Mouse (Mus musculus): ENCODE measurements at regions not wholly inside any gene's neighbourhood (a gene's known extent, or its start where the extent isn't known, plus 50 kb on each side); places are given as distances from the start of the nearest gene placed in this dataset.

DNA sequence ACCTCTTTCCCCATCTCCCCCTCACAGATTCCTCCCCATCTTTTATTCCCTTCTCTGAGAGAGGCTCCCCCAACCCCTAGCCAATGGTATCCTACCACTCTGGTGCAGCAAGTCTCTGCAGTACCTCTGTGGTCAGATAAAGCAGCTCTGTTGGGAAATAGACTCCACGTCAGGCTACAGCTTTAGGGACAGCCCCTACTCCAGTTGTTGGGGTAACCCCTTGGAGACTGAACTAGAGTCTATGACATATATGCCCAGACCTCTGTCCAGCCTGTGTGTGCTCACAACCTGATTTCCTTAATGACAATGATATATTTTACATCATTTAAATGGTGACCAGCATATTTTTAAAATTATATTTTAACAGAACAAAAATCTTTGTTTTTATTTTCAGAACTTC lies 1051.3 kb upstream of the Zeb2 start:
- DNase-seq (ENCODE audit: low spot score), result no peak

DNA sequence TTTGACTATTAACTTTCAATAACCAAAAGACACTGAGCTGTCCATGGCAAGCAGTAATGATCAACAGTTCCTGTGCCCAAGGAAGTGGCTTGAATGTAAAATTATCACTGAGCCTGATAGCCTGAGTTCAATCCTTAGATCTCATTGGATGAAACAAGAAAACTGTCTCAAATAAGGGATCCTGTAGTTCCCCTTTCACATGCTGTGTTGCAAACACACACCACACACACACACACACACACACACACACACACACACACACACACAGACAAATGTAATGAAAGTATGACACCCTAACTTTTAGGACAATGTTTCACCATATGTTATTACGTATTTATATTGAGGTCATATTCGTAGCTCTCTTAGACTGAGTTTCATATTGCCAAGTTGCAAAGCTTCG lies 1032.7 kb upstream of the Zeb2 start:
- no peak for DNase-seq (ENCODE audit: low spot score)

DNA sequence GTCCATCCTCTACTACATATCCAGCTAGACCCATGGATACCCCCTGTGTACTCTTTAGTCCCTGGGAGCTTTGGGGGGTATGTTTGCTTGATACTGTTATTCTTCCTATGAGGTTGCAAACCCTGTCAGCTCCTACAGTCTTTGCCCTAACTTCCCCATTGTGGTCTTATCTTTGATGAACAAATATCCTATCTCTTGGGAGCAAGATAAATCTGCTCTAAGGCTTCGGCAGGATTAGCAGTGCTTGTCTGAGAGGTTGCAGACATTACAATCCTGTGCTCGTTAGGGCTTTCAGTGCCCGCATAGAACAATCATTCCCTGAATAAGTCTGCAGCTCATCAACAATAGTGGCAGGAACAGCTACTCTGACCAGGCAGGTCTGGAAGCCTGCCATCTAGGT lies 1002.7 kb upstream of the Zeb2 start:
- no peak for DNase-seq (ENCODE audit: low spot score)

DNA sequence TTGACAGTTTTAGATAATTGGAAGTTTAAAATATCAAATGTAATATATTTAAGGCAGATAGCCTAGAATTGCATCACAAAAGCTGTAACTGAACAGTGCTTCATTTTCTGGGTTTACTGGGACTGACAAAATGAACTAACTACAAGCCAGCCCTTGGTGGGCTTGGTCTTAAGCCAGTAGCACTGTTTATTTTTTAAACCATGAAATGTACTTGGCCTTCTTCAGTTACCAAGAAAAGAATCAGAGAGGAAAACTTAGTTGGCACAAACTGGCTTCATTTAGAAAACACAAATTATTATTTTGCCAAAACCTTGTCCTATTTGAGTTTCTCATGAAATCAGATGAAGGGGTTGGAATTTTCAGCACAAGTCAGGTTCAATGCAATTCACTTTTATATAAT lies 989.8 kb upstream of the Zeb2 start:
- DNase-seq (ENCODE audit: low spot score), result no peak

DNA sequence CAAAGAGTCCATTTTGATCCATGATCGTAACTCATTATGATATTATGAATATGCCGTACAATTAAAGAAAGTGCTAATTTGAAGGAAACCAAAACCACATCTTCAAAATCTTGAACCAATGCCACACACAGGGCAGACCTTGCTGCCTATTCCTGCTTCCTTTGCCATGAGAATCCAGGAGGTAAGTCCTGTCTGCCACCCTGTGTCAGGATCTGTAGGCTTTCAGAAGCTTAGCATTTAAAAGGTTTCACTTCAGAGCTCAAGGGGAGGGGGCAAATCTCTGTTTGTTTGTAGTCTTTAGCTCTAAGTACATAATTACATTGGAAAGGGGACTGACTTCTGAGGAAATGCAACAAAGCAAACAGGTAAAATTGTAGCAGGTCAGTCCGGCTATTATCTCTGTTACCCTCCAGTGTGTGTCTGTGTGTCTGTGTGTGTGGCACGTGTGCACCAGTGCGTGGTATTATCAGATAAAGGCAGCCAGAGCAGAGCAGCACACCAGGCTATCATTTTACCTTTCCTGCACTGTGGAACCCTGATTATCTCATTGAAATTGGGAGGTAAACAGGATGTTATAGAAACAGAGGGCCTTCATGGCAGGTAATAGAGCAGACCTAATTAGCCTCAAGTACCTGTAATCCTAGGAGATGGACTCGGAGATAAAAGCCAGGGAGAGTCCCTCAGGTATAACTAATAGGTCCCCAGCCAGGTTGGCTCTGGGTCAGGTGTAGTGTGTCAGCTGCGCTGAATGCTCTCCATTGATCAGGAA lies 948.0 kb upstream of the Zeb2 start:
- DNase-seq (ENCODE audit: low spot score), result no peak

DNA sequence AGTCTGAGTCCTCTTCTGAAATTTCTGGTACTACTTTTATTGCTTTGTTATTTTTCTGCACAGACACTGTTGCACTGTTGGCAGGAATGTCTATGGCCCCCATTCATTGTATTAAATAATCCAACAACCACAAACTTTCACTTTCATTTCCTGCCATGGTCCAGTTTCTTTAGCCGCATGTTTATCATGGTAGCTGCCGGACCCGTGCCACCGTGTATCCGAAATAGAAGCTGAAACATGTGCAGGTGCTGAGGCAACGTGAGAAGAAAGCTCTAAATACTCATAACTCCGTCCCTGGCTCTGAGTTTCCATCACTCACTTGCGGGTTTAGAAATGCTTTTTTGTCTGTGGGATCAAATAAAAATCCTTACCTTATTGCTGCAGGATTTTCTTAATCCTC lies 938.5 kb upstream of the Zeb2 start:
- DNase-seq (ENCODE audit: low spot score), result no peak

DNA sequence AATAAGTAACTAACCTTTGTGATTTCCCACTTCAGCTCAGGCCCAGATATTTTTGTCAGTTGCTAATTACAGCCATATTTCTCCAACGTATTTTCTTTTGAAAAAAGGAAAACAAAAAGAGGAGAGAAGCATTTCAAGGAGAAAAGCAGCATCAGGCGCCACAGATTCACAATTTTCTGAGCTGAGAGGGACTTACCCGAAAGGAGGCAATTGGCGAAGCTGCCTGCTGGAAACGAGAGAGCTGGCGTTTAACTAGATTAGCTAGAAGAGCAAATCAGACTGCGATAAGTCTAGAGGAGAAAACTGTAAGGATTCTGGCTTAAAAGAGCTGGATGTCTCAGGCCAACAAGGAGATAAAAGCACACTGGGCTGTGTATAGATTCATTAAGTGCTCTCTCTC lies 937.7 kb upstream of the Zeb2 start:
- no peak for DNase-seq (ENCODE audit: low spot score)

DNA sequence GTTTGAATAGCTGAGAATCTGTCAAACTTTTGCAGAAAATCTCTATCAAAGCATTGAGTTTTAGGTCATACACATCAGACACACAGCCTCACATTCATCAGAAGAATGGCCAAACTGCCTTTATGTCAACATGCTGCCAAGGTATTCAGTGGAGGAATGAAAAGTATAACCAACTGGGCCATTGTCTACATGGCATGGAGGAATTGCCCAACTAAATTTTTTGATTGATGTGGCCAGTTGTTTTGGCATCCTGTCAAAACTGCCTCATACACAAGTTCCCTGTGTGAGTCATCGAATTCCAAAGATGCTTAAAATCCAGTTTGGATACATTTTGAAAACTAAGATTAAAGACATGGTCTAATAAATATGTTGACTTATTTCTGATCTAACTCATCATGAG lies 904.7 kb upstream of the Zeb2 start:
- DNase-seq (ENCODE audit: low spot score), result no peak

DNA sequence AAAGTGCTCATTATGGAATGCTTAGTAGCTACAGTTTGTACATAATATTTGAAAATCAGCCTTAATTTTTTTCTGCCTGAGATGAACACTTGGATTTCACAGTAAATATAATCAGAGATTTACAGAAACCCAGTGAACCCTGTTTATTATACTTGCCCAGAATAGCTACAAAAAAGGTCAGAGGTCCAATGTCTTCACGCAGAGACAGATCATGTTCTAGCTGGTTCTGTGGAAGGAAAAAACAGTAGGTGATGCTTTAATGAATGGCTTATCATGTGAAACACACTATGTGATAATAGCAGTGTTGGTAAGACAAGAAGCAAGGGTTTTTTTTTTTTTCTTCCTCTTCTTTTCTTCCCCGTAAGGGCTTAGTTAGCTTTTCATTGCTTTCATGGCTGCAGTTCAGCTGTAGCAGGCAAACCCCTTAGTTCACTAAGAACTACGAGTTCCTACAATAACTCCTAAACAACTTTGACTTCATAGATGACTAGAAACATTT lies 896.6 kb upstream of the Zeb2 start:
- DNase-seq (ENCODE audit: low spot score), result no peak

DNA sequence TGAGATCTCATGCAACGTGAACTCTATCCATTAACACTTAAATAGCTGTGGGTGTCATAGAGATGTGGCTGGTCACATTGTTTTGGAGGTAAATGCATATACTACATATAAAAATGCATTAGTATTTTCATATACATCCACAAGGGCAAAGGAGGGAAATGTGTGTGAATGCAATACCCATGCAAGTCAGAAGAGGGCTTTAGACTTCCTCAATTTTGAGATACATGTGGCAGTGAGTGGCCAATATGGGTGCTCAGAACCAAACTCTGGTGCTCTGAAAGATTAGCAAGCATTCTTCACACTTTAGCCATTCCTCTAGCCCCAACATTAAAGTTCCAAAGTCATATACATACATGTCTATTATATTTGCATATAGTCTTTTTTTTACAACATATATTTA lies 895.5 kb upstream of the Zeb2 start:
- no peak for DNase-seq (ENCODE audit: low spot score)

DNA sequence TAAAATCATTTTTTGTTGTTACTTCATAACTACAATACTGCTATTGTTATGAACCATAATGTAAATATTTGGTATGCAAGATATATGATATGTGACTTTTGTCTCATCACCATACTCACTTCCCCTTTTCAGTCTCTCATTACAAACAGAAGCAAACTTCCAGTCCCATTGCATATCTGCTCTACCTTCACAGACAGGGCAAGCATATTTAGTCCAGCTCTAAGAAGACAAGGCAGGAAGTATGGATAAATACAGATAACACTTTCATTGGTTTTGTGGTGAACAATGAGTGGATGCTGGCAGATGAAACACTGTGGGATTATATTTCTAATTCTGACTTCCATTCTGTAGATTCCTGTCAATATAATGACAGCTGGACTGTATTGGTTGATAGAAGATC lies 858.0 kb upstream of the Zeb2 start:
- DNase-seq (ENCODE audit: low spot score), result no peak

DNA sequence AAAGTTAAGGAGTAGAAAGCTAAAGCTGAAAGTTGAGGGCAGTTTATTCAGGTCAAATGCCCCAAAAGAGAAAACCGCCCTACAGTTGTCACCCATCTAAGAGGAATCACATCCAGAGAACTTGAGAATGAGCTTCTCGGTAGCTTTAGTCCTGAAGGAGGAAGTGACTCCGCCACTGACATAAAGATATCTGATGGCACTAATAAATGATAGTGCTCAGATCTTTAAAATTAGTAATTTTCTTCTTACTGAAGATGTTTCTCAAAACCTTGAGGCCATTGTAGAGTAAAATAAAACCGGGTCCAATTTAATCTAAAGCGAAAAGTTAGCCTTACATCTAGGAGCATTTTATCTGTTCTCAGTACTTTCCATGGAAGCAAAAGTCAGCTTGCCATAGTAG lies 851.4 kb upstream of the Zeb2 start:
- no peak for DNase-seq (ENCODE audit: low spot score)

DNA sequence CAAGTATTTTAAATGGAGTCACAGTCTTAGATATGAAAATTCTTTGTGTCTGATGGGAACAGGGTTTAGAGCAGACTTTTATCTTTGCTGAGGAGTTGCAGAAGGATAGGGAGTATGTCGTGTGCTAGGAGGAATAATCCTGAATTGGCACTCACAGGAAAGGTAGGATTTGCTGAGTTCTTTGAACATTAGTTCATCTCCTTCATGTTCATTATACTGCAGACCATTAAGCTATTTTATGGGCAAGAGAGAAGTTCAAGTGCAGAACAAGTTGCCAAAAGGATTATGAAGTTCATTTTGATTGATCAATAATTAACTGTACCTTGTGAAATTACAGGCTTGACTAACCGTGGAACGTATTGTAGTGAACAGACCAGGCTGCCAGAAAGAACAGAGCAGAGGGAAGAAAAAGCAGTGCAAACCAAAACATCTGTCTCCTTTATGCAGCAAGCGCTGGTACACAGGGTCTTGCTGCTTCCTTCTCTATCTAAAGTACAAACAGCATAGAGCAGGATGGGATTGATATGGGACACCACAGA lies 839.7 kb upstream of the Zeb2 start:
- DNase-seq (ENCODE audit: low spot score), result no peak

DNA sequence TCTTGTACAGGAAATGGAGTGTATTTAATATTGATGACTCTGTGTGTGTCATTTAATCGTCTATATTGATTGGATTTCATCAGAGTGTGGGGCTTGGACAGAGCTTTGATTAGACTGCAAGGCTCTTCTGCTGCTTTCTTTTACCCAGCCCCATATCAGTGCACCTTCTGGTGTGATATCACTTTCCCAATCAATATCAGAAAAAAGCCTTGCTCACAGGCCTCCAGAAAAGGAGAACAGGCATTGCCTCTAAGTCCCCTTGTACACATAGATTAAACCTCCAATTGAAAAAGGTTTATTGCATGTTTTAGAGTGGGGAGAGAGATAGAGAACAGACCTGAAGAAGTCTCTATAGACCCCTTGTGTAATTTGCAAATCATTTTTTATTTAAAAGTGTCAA lies 831.6 kb upstream of the Zeb2 start:
- no peak for DNase-seq (ENCODE audit: low spot score)

DNA sequence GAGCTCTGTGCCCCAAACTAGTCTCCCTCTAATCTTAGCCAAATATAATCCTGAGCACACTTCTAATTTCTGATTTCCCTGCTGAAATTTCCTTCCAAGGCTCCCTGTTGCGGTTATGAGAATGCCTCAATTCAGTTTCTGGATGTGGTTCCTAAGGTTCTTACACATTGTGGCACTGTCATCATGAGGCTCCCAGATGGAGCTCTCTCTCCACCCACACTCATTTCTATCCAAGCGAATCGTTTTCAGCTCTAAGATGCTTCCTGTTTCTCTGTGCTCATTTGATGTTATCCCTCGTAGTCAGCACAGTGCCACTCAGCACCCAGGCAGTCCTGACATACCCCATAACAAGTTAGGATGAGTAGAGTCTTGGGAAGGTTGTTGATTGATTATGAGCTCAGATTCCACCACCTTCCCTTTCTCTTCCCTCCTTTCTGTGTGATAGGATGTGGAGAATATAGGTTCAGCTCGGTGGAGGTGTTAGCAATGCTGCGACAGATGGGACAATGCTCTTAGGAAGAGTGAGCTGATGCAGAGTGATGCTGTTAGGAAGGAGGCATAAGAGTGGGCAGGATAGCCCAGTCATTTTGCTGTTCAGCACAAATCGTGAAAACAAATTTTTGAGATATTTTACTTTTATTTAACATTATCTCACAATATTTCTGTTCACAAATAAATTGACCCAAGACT lies 808.7 kb upstream of the Zeb2 start:
- DNase-seq (ENCODE audit: low spot score), result no peak

DNA sequence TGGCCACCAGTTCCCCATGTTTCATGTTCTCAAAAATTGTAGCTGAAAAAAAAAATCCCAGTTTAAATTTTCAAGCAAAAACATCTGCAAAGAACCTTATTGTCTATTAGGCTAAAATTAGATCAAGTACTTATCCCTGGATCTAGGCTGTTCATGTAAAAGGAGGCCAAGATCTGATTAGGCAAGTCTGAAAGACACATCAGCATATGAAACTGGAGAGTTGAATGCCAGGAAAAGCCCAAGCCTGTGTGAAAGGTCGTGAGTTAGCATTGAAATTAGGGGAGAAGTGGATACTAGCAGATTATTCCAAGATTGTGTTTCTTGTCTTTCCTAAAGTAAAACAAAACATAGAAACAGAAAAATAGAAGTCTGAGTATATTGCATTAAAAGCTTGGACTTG lies 791.7 kb upstream of the Zeb2 start:
- DNase-seq (ENCODE audit: low spot score), result no peak

DNA sequence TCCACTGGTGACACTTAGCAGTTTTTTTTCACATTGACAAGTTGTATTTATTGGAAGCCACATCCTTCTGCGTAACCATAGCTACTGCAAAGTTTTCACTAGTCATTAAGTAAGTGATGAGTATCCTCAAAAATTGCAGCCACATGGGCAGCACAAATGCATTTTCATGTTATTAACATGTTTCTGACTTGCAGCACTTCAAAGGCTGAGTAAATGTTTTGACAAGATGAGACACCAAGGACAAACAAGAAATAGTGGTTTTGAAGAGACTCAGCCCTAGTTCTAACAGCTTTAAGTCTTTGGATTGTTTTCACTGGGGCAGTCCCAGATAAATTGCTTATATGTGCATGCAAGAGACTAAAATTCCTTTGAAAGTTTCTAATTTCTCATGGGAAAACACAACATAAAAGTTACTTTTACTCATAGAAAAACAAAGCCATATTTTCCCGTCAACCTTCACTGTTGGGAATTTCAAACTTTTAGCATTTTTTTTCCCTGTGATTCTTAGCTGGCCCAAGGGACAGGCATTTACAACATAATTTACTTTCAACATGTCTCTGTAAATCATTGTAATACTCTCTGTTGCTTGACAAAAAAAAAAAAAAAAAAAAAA lies 787.5 kb upstream of the Zeb2 start:
- DNase-seq (ENCODE audit: low spot score), result no peak

DNA sequence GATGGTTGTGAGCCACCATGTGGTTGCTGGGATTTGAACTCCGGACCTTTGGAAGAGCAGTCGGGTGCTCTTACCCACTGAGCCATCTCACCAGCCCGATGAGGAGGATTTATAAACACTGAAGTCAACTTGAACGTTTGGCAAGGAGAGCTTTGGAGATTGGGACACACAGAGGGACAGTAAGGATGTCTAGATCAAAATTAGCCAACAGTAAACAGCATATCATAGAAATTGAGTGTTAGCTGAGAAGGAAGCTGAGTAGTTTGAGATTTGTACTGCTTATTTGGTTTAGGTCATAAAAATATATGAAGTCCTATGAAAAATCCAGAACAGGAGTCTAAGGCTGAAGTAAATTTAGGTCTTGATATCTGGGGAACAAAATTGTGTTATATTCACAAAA lies 786.9 kb upstream of the Zeb2 start:
- DNase-seq (ENCODE audit: low spot score), result no peak

DNA sequence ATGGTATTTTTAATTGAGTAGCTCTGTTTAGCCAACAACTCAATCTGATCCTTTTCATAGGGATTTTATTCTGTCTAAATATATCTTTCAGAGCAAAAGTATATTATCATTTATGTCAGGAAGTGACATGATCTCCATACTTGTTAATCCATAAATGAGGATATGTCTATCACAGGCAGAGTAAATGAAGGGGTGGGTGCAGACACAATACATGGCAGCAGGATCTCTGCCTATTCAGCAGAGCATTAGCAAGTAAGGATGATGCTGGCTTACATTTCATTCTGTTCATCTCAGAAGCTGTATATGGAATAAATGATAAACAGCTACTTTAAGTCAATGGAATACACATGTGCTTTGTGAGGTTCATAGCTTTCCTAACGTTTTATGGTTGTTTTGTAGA lies 786.2 kb upstream of the Zeb2 start:
- DNase-seq (ENCODE audit: low spot score), result no peak

DNA sequence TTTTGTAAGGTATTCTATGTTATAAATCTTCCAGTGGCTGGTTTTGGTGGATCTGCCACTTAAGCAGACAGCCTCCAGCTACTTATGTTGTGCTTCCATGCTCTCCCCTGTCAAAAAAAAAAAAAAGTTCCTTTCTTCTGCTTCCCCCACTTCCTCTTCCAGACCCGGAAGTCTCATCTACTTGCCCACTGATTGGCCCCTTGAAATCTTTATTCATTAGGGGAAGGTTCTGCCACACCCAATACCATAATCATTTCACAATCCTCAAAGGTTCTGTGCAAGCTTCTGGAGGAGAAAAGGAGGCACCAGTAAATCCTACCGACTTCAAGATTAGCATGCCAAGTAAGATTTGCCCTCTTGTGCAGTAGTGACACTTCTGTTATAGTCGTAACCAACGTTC lies 784.7 kb upstream of the Zeb2 start:
- no peak for DNase-seq (ENCODE audit: low spot score)

DNA sequence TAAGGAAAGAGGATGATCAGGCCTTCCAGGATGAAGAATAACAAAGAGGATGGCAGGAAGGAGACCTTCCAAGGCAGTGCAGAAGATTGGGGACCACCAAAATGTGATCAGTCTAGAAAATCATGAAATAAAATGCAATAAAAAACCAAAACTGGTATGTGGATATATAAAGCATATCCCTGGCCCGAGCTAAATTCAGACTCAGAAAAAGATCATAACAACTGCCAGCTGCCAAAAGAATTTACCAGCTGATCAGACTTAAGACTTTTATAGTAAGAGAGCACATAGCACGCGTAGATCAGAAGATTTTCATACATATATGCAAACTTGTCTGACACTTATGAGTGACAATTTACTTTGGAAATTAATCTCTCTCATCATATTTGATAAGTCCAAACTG lies 767.5 kb upstream of the Zeb2 start:
- DNase-seq (ENCODE audit: low spot score), result no peak

DNA sequence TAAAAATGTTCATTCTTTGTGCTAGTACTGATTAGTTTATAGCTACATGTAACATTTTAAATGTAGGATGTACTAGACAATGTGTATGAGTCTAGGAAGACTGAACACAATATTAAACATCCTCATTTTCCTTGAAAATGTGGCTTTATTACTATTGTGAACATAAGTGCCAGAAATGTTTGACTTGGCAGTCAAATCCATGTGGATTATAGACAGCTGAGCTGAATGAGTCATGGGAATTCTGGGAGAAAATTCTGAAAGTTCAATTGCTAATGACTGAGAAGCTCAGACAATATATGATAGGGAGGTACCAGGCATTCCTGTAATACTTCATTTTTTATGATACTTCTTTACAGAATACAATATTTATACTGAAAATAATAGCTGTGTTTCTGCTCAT lies 761.5 kb upstream of the Zeb2 start:
- no peak for DNase-seq (ENCODE audit: low spot score)

DNA sequence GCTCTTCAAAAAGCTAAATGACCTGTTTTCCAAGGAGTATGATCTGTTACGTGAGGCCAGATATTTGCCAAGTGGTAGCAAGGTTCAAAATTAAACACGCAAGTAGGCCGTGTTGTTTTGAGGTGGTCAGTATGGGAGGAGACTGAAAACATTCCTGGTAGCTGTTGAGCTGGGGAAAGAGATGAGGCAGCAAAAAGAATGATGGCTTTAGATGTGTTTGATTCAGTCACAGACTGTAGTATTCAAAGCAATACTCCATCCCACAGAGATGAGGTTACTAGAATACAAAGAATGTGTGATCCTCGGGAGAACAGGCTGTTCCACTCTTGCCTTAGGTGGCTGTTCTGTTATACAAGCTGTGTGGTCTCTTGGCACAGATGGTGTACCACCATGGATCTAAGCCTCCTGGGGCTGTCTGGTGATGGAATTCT lies 742.7 kb upstream of the Zeb2 start:
- no peak for DNase-seq (ENCODE audit: low spot score)
